Mouse (Mus musculus) CH12.LX (cell line): ENCODE measurements around the gene Ogfrl1. TPM values are rescaled to one million over a fixed set of nuclear protein-coding genes. Genes with fewer than 3 reads are reported as not detected.

Source experiments
- DNase-seq: peaks from one replicate; pipeline ENCODE4 v3.0.0-alpha.2; 2013; ENCODE audit errors: extremely low read depth
- H3K27ac ChIP-seq: 2 replicates; pipeline ENCODE4 v1.5.1; 2012; ENCODE audit warnings: low read depth, mild to moderate bottlenecking, control low read depth, moderate library complexity; ENCODE audit not compliant: insufficient read depth
- H3K27me3 ChIP-seq: replicated peaks from 2 replicates; pipeline ENCODE3; 2012; ENCODE audit warnings: inconsistent platforms
- H3K36me3 ChIP-seq, 2 experiments: replicated peaks in 1 of 2; 2 replicates each; pipeline versions ENCODE3 to v1.6.1; 2012; ENCODE audit warnings: inconsistent platforms in 1 of 2, low read length in 1 of 2, mild to moderate bottlenecking in 1 of 2, mixed read lengths in 1 of 2, moderate library complexity in 1 of 2; ENCODE audit not compliant: control insufficient read depth in 1 of 2, insufficient read depth in 1 of 2
- H3K4me1 ChIP-seq, 2 experiments: 2 replicates each; pipeline ENCODE4 v1.6.1; 2012; ENCODE audit warnings: inconsistent platforms in 1 of 2, moderate library complexity in 1 of 2; ENCODE audit not compliant: insufficient read depth in 2 of 2, control insufficient read depth in 1 of 2
- H3K4me2 ChIP-seq: 2 replicates; pipeline ENCODE4 v1.6.1; 2012; ENCODE audit warnings: low read depth, mild to moderate bottlenecking, control low read depth; ENCODE audit not compliant: poor library complexity, insufficient read depth, severe bottlenecking
- H3K4me3 ChIP-seq, 3 experiments: fragments of 150-350 bp in 1 of 3; sonication (generic) in 1 of 3; replicated peaks in 1 of 3; 2 replicates each; pipeline versions ENCODE3 to v1.5.1; 2011 to 2012; ENCODE audit warnings: low read depth in 2 of 3, low read length in 2 of 3, mild to moderate bottlenecking in 2 of 3, moderate library complexity in 2 of 3, control low read depth in 1 of 3, improper control_type of control experiment in 1 of 3, inconsistent platforms in 1 of 3, mixed read lengths in 1 of 3; ENCODE audit not compliant: poor library complexity in 1 of 3
- H3K79me2 ChIP-seq: replicated peaks from 2 replicates; pipeline ENCODE4 v1.6.1; 2012; ENCODE audit warnings: mild to moderate bottlenecking, moderate library complexity; ENCODE audit not compliant: control insufficient read depth, poor library complexity, insufficient read depth, severe bottlenecking; ENCODE audit errors: extremely low read depth
- H3K9ac ChIP-seq: 2 replicates; pipeline ENCODE4 v1.6.1; 2012; ENCODE audit warnings: low read depth, mild to moderate bottlenecking, control low read depth, moderate library complexity; ENCODE audit not compliant: insufficient read depth
- H3K9me3 ChIP-seq: replicated peaks from 2 replicates; pipeline ENCODE3; 2012; ENCODE audit warnings: low read length, inconsistent platforms, mixed read lengths
- CHD2 ChIP-seq: IDR thresholded peaks from 2 replicates; pipeline ENCODE4 v1.6.1; 2011; ENCODE audit warnings: low read length, improper control_type of control experiment
- CTCF ChIP-seq, 2 experiments: IDR thresholded peaks in 1 of 2; conservative IDR thresholded peaks in 1 of 2; 2 replicates each; pipeline ENCODE4 v1.5.1; 2011 to 2012; ENCODE audit warnings: low read depth in 2 of 2, low read length in 2 of 2, improper control_type of control experiment in 1 of 2, inconsistent platforms in 1 of 2, mild to moderate bottlenecking in 1 of 2, moderate library complexity in 1 of 2
- E2F4 ChIP-seq: IDR thresholded peaks from 2 replicates; pipeline ENCODE4 v1.6.1; 2011; ENCODE audit warnings: low read depth, low read length, improper control_type of control experiment; ENCODE audit not compliant: insufficient replicate concordance
- EP300 ChIP-seq: IDR thresholded peaks from 2 replicates; pipeline ENCODE4 v1.6.1; 2011; ENCODE audit warnings: low read length, improper control_type of control experiment
- GABPA ChIP-seq: IDR thresholded peaks from 2 replicates; pipeline ENCODE4 v1.6.1; 2012; ENCODE audit warnings: low read depth, low read length, improper control_type of control experiment, inconsistent platforms; ENCODE audit not compliant: insufficient replicate concordance
- JUN ChIP-seq: IDR thresholded peaks from 2 replicates; pipeline ENCODE4 v1.6.1; 2011; ENCODE audit warnings: low read depth, mild to moderate bottlenecking, low read length, improper control_type of control experiment, moderate library complexity; ENCODE audit not compliant: insufficient read depth
- JUND ChIP-seq: conservative IDR thresholded peaks from 2 replicates; pipeline ENCODE4 v1.6.1; 2011; ENCODE audit warnings: low read depth, low read length, improper control_type of control experiment
- MAFK ChIP-seq: IDR thresholded peaks from 2 replicates; pipeline ENCODE4 v1.6.1; 2011; ENCODE audit warnings: low read length, improper control_type of control experiment; ENCODE audit not compliant: insufficient replicate concordance
- MAX ChIP-seq: IDR thresholded peaks from 2 replicates; pipeline ENCODE4 v1.6.1; 2011; ENCODE audit warnings: low read length, improper control_type of control experiment
- MAZ ChIP-seq: IDR thresholded peaks from 2 replicates; pipeline ENCODE4 v1.6.1; 2012; ENCODE audit warnings: low read depth, mild to moderate bottlenecking, inconsistent platforms, low read length, improper control_type of control experiment, moderate library complexity
- MEF2A ChIP-seq: IDR thresholded peaks from 2 replicates; pipeline ENCODE4 v1.6.1; 2014; ENCODE audit warnings: low read depth, mild to moderate bottlenecking, inconsistent platforms, low read length, improper control_type of control experiment, borderline replicate concordance
- MXI1 ChIP-seq: IDR thresholded peaks from 2 replicates; pipeline ENCODE4 v1.6.1; 2011; ENCODE audit warnings: mild to moderate bottlenecking, low read depth, low read length, improper control_type of control experiment
- PAX5 ChIP-seq: IDR thresholded peaks from 2 replicates; pipeline ENCODE4 v1.6.1; 2012; ENCODE audit warnings: low read length, inconsistent platforms, mixed read lengths
- POLR2A ChIP-seq: IDR thresholded peaks from 2 replicates; pipeline ENCODE4 v1.6.1; 2011; ENCODE audit warnings: low read depth, mild to moderate bottlenecking, improper control_type of control experiment, low read length
- POLR2AphosphoS2 ChIP-seq: IDR thresholded peaks from 2 replicates; pipeline ENCODE4 v1.6.1; 2011; ENCODE audit warnings: low read depth, low read length, improper control_type of control experiment
- RAD21 ChIP-seq: IDR thresholded peaks from 2 replicates; pipeline ENCODE4 v1.6.1; 2011; ENCODE audit warnings: low read depth, mild to moderate bottlenecking, low read length, improper control_type of control experiment, moderate library complexity
- TBP ChIP-seq: conservative IDR thresholded peaks from 2 replicates; pipeline ENCODE4 v1.6.1; 2011; ENCODE audit warnings: low read depth, low read length, improper control_type of control experiment
- TCF12 ChIP-seq: IDR thresholded peaks from 2 replicates; pipeline ENCODE4 v1.6.1; 2014; ENCODE audit warnings: low read depth, mild to moderate bottlenecking, inconsistent platforms, low read length, improper control_type of control experiment
- UBTF ChIP-seq: IDR thresholded peaks from 2 replicates; pipeline ENCODE4 v1.6.1; 2012; ENCODE audit warnings: low read depth, mild to moderate bottlenecking, inconsistent platforms, low read length, improper control_type of control experiment, moderate library complexity
- USF1 ChIP-seq: IDR thresholded peaks from 2 replicates; pipeline ENCODE4 v1.6.1; 2014; ENCODE audit warnings: low read depth, mild to moderate bottlenecking, inconsistent platforms, low read length, improper control_type of control experiment
- ZC3H11A ChIP-seq: IDR thresholded peaks from 2 replicates; pipeline ENCODE4 v1.6.1; 2012; ENCODE audit warnings: low read depth, mild to moderate bottlenecking, inconsistent platforms, low read length, improper control_type of control experiment
- ZKSCAN1 ChIP-seq: IDR thresholded peaks from 2 replicates; pipeline ENCODE4 v1.6.1; 2012; ENCODE audit warnings: low read depth, inconsistent platforms, low read length, improper control_type of control experiment, borderline replicate concordance
- ZMIZ1 ChIP-seq: IDR thresholded peaks from 2 replicates; pipeline ENCODE4 v1.6.1; 2012; ENCODE audit warnings: low read depth, mild to moderate bottlenecking, inconsistent platforms, low read length, improper control_type of control experiment
- ZNF384 ChIP-seq: IDR thresholded peaks from 2 replicates; pipeline ENCODE4 v1.6.1; 2012; ENCODE audit warnings: low read depth, low read length, improper control_type of control experiment, inconsistent platforms
- dilution Hi-C: fragments of 300-500 bp; cut with MboI; formaldehyde crosslinking; loops from 2 replicates; pipeline ENCODE4 v1.14.3; 2020; ENCODE audit warnings: low sequenced_read_pairs; ENCODE audit not compliant: extremely low pct_unique_long_range_greater_than_20kb, extremely low pct_ligation_motif_present
- in situ Hi-C: fragments of 300-500 bp; cut with MboI; formaldehyde crosslinking; loops from 3 replicates; pipeline ENCODE4 v1.14.3; 2019; ENCODE audit warnings: low sequenced_read_pairs, low pct_ligation_motif_present, low pct_unique_long_range_greater_than_20kb, mixed read lengths
- polyA plus RNA-seq: library from polyadenylated mRNA; unstranded; fragments of >175 nt; gene quantifications from 2 replicates; pipeline ENCODE4 v1.2.1, GENCODE M21; 2012; ENCODE audit warnings: low read depth; ENCODE audit not compliant: insufficient read length
- total RNA-seq, 2 experiments: library from RNA; depleted of rRNA; stranded (reverse); fragments of 300-350 nt in 1 of 2; fragments of >200 nt in 1 of 2; gene quantifications; 2 replicates each; pipeline ENCODE4 v1.2.3; 2012 to 2014

Ogfrl1 gene
- total and polyA plus RNA-seq, 3 experiments, result not detected

GRCm38 (mm10) chr1:23379321-23379720, 18.3 kb downstream of the Ogfrl1 start:
- Histone ChIP-seq H3K9me3 (peaks cover 5% of the 10 kb centered on the region), H3K4me1 (no peaks in the 10 kb centered on the region), H3K79me2 (no peaks in the 10 kb centered on the region), H3K27me3 (no peaks in the 10 kb centered on the region), H3K36me3 (no peaks in the 10 kb centered on the region), H3K9ac (no peak overlapping the region), H3K4me2 (no peak overlapping the region), H3K27ac (no peak overlapping the region), H3K4me3 (no peak overlapping the region)
- no peak for DNase-seq
- in situ Hi-C loops, result no loop called here
- no peak for TF ChIP-seq MXI1
- TF ChIP-seq TBP, result no peak
- dilution Hi-C loops, result no loop called here

DNA sequence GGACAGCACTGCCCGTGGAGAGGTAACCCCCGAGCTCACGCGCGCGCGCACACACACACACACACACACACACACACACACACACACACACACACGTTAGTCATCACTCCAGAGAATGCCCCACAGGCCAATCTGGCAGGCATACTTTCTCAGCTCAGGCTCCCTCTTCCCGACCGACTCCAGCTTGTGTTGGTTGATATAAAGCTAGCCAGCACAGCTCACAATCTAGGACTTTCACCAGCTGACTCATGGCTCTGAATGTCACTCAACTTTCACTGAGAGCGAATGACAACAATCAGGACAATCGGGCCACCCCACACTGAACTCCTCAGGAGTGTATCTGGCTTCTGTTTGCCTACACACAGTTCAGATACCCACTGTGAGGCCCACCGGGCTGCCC, 20.0 kb downstream of the Ogfrl1 start:
- no peak for TF ChIP-seq E2F4
- TF ChIP-seq MAFK, result no peak
- TF ChIP-seq POLR2AphosphoS2, result no peak
- no peak for TF ChIP-seq POLR2A
- no peak for TF ChIP-seq CHD2
- TF ChIP-seq JUN, result no peak
- no peak for TF ChIP-seq EP300
- TF ChIP-seq RAD21, result no peak
- TF ChIP-seq ZC3H11A, result no peak
- no peak for TF ChIP-seq JUND
- TF ChIP-seq MAZ, result no peak
- TF ChIP-seq MEF2A, result no peak
- no peaks in the 10 kb centered on the region for H3K79me2 ChIP-seq
- no peak for DNase-seq
- no peak overlapping the region for H3K4me3 ChIP-seq
- in situ Hi-C loops (no loop called here), dilution Hi-C loops (no loop called here)
- H3K27me3 ChIP-seq, result no peaks in the 10 kb centered on the region
- no peak overlapping the region for H3K9ac ChIP-seq
- no peaks in the 10 kb centered on the region for H3K36me3 ChIP-seq
- no peak overlapping the region for H3K4me2 ChIP-seq
- H3K9me3 ChIP-seq, result peaks cover 2% of the 10 kb centered on the region
- no peaks in the 10 kb centered on the region for H3K4me1 ChIP-seq
- no peak overlapping the region for H3K27ac ChIP-seq

GRCm38 (mm10) chr1:23374156-23374555, 23.4 kb downstream of the Ogfrl1 start:
- no peak overlapping the region for H3K9ac ChIP-seq
- no peak for TF ChIP-seq ZMIZ1
- TF ChIP-seq POLR2AphosphoS2, result no peak
- TF ChIP-seq UBTF, result no peak
- TF ChIP-seq MAZ, result no peak
- TF ChIP-seq USF1, result no peak
- no peak for TF ChIP-seq GABPA
- TF ChIP-seq PAX5, result no peak
- TF ChIP-seq TCF12, result no peak
- TF ChIP-seq JUN, result no peak
- TF ChIP-seq E2F4, result no peak
- TF ChIP-seq MAX, result no peak
- no peak for TF ChIP-seq ZNF384
- no peak for TF ChIP-seq ZKSCAN1
- no peak for TF ChIP-seq RAD21
- TF ChIP-seq CHD2, result no peak
- no peak for TF ChIP-seq CTCF (conservative IDR thresholded peaks at IDR 0.05 in 1 of 2, IDR thresholded peaks at IDR 0.05 in 1 of 2; ENCODE audit: low read depth in 2 of 2, low read length in 2 of 2)
- H3K36me3 ChIP-seq, result no peaks in the 10 kb centered on the region

More at GRCm38 (mm10) chr1:23374156-23374555, 23.4 kb downstream of the Ogfrl1 start:
- H3K4me2 ChIP-seq, result no peak overlapping the region
- H3K4me1 ChIP-seq, result no peaks in the 10 kb centered on the region
- no peak overlapping the region for H3K4me3 ChIP-seq
- no peaks in the 10 kb centered on the region for H3K27me3 ChIP-seq
- no peak for DNase-seq
- H3K79me2 ChIP-seq, result no peaks in the 10 kb centered on the region
- no peaks in the 10 kb centered on the region for H3K9me3 ChIP-seq
- in situ Hi-C loops (no loop called here), dilution Hi-C loops (no loop called here)
- H3K27ac ChIP-seq, result no peak overlapping the region
